Mouse (Mus musculus): Measurements from ENCODE around the gene Fhdc1.

The Fhdc1 gene

GRCm38 (mm10) chr3:84474981-84475775 is 5.1 kb downstream of the Fhdc1 start:
- no peak for DNase-seq (ENCODE audit: extremely low spot score, low spot score)

GRCm38 (mm10) chr3:84474398-84474797 is 5.8 kb downstream of the Fhdc1 start:
- no peak for DNase-seq (ENCODE audit: extremely low spot score, low spot score)

- DNase-seq (ENCODE audit: extremely low spot score, low spot score) = no peak
These were observed 7.3 kb downstream of the Fhdc1 start for GRCm38 (mm10) chr3:84472955-84473354.

- no peak for DNase-seq (ENCODE audit: extremely low spot score, low spot score)
These were observed 7.7 kb downstream of the Fhdc1 start for GRCm38 (mm10) chr3:84472527-84472926.

- no peak for DNase-seq (ENCODE audit: extremely low spot score, low spot score)
These were observed 9.1 kb downstream of the Fhdc1 start for GRCm38 (mm10) chr3:84471146-84471545.

GRCm38 (mm10) chr3:84468111-84468453 is 12.1 kb downstream of the Fhdc1 start:
- no peak for DNase-seq (ENCODE audit: extremely low spot score, low spot score)

- DNase-seq (ENCODE audit: extremely low spot score, low spot score) = no peak
These were observed 12.7 kb downstream of the Fhdc1 start for GRCm38 (mm10) chr3:84467419-84468110.

GRCm38 (mm10) chr3:84465822-84466500 is 14.3 kb downstream of the Fhdc1 start:
- no peak for DNase-seq (ENCODE audit: extremely low spot score, low spot score)

- no peak for DNase-seq (ENCODE audit: extremely low spot score, low spot score)
These were observed 18.5 kb downstream of the Fhdc1 start for GRCm38 (mm10) chr3:84461687-84462086.

- DNase-seq (ENCODE audit: extremely low spot score, low spot score) = peak; percentile 48
These were observed 19.3 kb downstream of the Fhdc1 start for GRCm38 (mm10) chr3:84460952-84461351.

- no peak for DNase-seq (ENCODE audit: extremely low spot score, low spot score)
These were observed 19.7 kb downstream of the Fhdc1 start for GRCm38 (mm10) chr3:84460499-84460898.

GRCm38 (mm10) chr3:84455733-84456417 is 24.4 kb downstream of the Fhdc1 start:
- no peak for DNase-seq (ENCODE audit: extremely low spot score, low spot score)

GRCm38 (mm10) chr3:84450651-84451050 is 29.6 kb downstream of the Fhdc1 start:
- no peak for DNase-seq (ENCODE audit: extremely low spot score, low spot score)

- no peak for DNase-seq (ENCODE audit: extremely low spot score, low spot score)
These were observed 31.2 kb downstream of the Fhdc1 start for GRCm38 (mm10) chr3:84449015-84449414.

- no peak for DNase-seq (ENCODE audit: extremely low spot score, low spot score)
These were observed 32.4 kb downstream of the Fhdc1 start for GRCm38 (mm10) chr3:84447803-84448202.

GRCm38 (mm10) chr3:84445838-84446237 is 34.4 kb downstream of the Fhdc1 start:
- DNase-seq (ENCODE audit: extremely low spot score, low spot score) = peak; percentile 40

GRCm38 (mm10) chr3:84442890-84443289 is 37.3 kb downstream of the Fhdc1 start:
- no peak for DNase-seq (ENCODE audit: extremely low spot score, low spot score)

- DNase-seq (ENCODE audit: extremely low spot score, low spot score) = no peak
These were observed 40.6 kb downstream of the Fhdc1 start for GRCm38 (mm10) chr3:84439431-84440210.

- no peak for DNase-seq (ENCODE audit: extremely low spot score, low spot score)
These were observed 41.4 kb downstream of the Fhdc1 start for GRCm38 (mm10) chr3:84438840-84439239.

GRCm38 (mm10) chr3:84438118-84438517 is 42.1 kb downstream of the Fhdc1 start:
- DNase-seq (ENCODE audit: extremely low spot score, low spot score) = no peak

- DNase-seq (ENCODE audit: extremely low spot score, low spot score) = no peak
These were observed 43.3 kb downstream of the Fhdc1 start for GRCm38 (mm10) chr3:84436947-84437346.

Data from neural tube, embryonic 10.5 days (tissue).